Mouse (Mus musculus) stomach, postnatal 0 days (tissue): ENCODE data around the gene Fbxo39.

Experiments used
- CTCF ChIP-seq: IDR thresholded peaks from 2 replicates; pipeline ENCODE4 v1.5.1; 2016; ENCODE audit warnings: antibody characterized with exemption, low read depth, mild to moderate bottlenecking, moderate library complexity
- EP300 ChIP-seq: optimal IDR thresholded peaks from 2 replicates; pipeline ENCODE3; 2016; ENCODE audit warnings: antibody characterized with exemption

DNA sequence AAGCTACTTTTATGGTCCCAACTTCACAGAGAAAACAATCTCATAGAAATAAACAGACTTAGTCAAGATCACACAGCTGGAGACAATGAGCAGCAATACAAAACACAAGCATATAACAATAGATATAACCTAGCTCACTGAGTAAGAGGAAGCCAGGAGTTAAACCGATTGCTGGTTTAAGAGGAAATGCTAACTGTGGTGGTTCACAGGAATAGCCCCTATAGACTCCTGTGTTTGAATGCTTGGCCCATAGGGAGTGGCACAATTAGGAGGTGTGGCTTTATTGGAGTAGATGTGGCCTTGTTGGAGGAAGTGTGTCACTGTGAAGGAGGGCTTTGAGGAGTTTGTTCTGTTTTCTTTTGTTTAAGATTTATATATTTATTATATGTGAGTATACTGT lies 38.0 kb downstream of the Fbxo39 start:
- TF ChIP-seq CTCF = no peak
- TF ChIP-seq EP300 = no peak
